Mouse (Mus musculus): ENCODE results near the gene Stim1.

Gene Stim1

GRCm38 (mm10) chr7:102267601-102268394, at the start of gene Stim1:
Stim1 (plus strand) TSS chr7:102267806.
- in situ Hi-C loops (cut with MboI, MseI) = loop anchor here (5.0 kb wide), 2 partner anchors 60 to 155 kb away; no protein-coding TSS in a partner anchor

- in situ Hi-C loops (cut with MboI, MseI) = no loop called here
Observed at GRCm38 (mm10) chr7:102221899-102222298, 45.7 kb upstream of the Stim1 start.

DNA sequence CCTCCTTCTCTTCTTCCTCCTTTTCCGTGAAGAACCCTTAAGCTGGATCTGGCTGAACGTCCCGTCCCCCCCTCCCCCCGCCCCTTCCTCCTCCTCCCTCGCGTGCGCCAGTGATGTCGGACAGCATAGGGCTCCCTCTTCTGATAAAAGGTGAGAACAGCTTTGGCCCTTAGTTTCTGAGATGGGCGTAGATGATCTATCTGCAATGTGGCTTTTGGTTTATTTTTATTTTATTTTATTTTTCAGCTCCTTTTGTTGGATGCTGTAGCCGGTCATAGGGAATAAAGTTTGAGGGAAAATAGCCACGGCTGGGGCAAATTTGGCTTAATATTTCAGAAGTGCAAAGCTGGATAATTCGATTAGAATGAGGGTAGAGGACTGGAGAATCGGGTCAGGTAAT, 45.3 kb upstream of the Stim1 start:
- in situ Hi-C loops (cut with MboI, MseI) = no loop called here

DNA sequence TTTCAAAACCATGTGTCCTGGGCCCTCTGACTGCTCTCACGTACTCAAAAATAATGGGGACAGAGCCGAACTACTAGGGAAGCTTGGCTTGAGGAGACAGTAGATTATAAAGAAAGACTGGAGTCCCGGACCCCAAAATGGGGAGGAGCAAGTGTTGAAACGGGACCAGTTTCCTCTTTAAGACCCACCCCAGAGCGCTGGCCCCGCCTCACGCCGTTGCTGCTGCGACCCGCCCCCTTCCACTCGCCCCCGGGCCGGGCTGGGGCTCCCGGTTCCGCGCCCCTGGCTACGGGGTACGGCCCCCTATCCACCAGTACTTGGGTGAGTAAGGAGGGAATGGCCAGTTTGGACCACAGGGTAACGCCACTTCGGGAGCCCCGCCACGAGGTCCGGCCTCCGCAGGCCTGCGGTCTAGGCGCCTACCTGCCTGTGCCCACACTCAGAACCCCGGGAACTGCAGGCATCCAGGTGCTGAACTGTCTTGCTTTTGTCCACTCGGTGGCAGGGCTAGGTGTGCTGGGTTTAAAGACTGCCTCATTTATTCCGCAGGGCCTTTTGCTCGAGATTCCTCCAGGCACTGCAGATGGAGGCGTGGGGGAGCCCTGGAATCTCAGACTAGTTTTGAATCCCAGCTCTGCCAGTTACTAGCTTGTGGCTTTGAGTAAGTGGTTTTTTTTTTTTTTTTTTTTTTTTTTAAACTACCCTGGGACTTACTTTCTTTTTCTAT, 44.6 kb upstream of the Stim1 start:
- in situ Hi-C loops (cut with MboI, MseI) = no loop called here

- in situ Hi-C loops (cut with MboI, MseI) = no loop called here
Observed at GRCm38 (mm10) chr7:102223883-102224738, 43.5 kb upstream of the Stim1 start.

GRCm38 (mm10) chr7:102226051-102226450, 41.6 kb upstream of the Stim1 start:
- in situ Hi-C loops (cut with MboI, MseI) = no loop called here

GRCm38 (mm10) chr7:102228049-102228670, 39.4 kb upstream of the Stim1 start:
- in situ Hi-C loops (cut with MboI, MseI) = no loop called here

GRCm38 (mm10) chr7:102229814-102230213, 37.8 kb upstream of the Stim1 start:
- in situ Hi-C loops (cut with MboI, MseI) = no loop called here

GRCm38 (mm10) chr7:102233059-102233458, 34.5 kb upstream of the Stim1 start:
- in situ Hi-C loops (cut with MboI, MseI) = no loop called here

- in situ Hi-C loops (cut with MboI, MseI) = no loop called here
Observed at GRCm38 (mm10) chr7:102238686-102239286, 28.8 kb upstream of the Stim1 start.

DNA sequence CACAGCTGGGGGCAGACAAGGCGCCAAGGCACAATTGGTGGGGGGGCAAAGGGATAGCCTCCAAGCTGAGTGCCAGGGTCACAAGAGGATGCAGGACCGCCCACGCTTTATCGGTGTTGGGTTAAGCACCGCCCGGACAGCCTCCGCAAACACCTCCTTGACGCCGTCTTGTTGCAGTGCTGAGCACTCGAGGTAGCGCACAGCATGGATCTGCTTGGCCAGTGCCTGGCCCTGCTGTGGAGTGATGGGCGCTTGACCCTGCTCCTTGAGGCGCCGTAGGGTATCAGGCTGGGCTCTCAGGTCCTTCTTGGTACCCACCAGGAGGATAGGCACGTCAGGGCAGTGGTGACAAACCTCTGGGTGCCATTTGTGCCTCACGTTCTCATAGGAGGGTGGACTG, 28.0 kb upstream of the Stim1 start:
- in situ Hi-C loops (cut with MboI, MseI) = no loop called here

GRCm38 (mm10) chr7:102242371-102242770, 25.2 kb upstream of the Stim1 start:
- in situ Hi-C loops (cut with MboI, MseI) = no loop called here

GRCm38 (mm10) chr7:102242917-102243316, 24.7 kb upstream of the Stim1 start:
- in situ Hi-C loops (cut with MboI, MseI) = no loop called here

DNA sequence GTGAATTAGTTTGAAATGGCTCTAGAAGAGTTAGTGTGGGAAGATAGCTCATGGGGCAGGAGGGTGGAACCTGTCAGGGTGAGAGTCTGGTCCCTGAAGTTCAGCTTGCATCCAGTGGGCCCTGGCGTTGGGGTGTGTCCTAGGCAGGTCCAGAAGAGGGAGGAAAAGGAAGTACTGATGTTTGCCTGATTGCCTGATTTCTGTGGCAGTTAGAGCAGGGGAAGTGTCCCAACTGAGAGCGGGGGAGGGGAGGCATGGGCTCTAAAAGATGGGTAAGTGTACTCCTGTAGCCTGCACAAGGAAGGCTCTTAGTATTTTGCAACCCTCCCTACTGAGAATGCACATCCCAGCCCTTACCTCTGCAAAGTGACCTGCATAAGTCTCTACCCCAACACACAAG, 23.7 kb upstream of the Stim1 start:
- in situ Hi-C loops (cut with MboI, MseI) = no loop called here

DNA sequence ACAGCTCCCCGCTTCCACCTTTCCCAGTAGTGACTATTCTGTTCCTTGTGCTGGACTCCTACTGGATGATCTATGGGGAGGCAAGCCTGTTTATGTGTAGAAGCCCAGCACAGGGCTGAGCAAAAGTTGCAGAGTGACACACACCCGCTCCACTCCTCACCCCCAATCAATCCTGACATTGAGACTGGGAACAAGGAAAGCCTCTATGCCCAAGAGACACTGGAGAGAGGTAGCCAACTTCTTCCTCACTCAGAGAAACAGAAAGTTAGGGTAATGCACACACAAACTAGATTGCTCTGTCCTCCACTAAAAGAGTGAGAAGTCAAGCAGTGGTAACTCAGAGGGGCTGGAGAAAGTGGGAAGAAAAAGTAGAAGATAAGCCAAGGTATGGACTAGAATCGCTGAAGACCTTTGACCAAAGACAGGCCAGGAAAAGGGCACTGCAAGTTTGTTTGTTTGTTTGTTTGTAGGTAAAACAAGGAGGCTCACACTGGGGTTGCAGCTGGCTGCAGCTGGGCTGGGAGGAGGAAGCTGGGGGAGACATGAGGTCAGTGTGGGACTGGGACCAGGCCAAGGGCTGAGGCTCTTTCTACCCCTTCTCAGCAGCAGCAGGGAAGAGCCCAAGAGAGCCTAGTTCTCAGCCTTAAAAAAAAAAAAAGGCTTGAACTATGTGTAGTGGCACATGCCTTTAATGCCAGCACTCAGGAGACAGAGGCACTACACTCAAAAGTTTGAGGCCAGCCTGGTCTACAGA, 22.6 kb upstream of the Stim1 start:
- in situ Hi-C loops (cut with MboI, MseI) = no loop called here

GRCm38 (mm10) chr7:102245775-102246174, 21.8 kb upstream of the Stim1 start:
- in situ Hi-C loops (cut with MboI, MseI) = no loop called here

GRCm38 (mm10) chr7:102246265-102246664, 21.3 kb upstream of the Stim1 start:
- in situ Hi-C loops (cut with MboI, MseI) = no loop called here

GRCm38 (mm10) chr7:102246956-102247797, 20.4 kb upstream of the Stim1 start:
- in situ Hi-C loops (cut with MboI, MseI) = no loop called here

DNA sequence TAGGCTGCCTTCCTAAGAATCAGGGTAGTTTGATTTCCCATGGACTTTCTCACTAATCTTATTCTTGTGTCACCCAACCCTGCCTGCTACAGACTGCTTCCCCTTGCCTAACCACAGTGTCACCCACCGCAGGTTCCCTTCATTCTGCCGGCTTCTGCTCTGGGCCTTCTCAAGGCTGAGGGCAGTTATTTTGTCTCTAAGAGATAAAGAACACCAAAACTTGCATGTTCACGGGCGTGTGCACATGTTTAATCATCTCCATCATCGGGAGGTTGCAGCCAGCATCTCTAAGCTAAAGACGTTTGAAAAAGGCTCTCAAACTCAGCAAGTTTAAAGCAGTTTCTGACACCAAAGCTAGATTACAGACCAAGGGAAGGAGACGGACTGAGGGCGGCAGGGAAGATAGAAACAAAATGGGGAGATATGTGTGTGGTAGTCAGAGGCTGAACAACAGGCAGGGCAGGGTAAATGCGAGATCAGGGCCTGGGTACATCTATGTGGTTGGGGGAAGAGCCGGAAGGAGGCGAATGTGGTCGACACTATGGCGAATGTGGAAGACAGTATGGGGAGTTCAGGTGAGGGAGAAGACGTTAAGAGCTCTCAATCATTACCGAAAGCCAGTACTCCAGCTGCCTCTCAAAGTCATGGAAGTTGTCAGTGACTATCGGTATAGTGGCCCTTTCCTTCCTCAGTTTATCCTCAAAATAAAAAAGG, 18.8 kb upstream of the Stim1 start:
- in situ Hi-C loops (cut with MboI, MseI) = no loop called here
